Mouse (Mus musculus) kidney, adult 2 months (tissue): ENCODE measurements at regions not wholly inside any gene's neighbourhood (a gene's known extent, or its start where the extent isn't known, plus 50 kb on each side); places are given as distances from the start of the nearest gene placed in this dataset.

ENCODE experiments used
- CTCF ChIP-seq: fragments of 200-500 bp; conservative IDR thresholded peaks from 2 replicates; pipeline ENCODE4 v1.5.1; 2011; ENCODE audit warnings: low read depth, mild to moderate bottlenecking, control low read depth, low read length, moderate library complexity, mixed read lengths; ENCODE audit not compliant: insufficient read depth, insufficient read length
- POLR2A ChIP-seq: fragments of 200-500 bp; IDR thresholded peaks from one replicate; pipeline ENCODE4 v1.6.1; 2011; ENCODE audit warnings: low read depth, low read length, control low read depth

- TF ChIP-seq CTCF = no peak
- TF ChIP-seq POLR2A = no peak
Observed at GRCm38 (mm10) chr13:85692374-85692773, 354.3 kb downstream of the Cox7c start.
